Mouse (Mus musculus) lung, embryonic 14.5 days (tissue): ENCODE measurements around the gene Rpl10a. TPM values are rescaled to one million over a fixed set of nuclear protein-coding genes. Genes with fewer than 3 reads are reported as not detected.

Source experiments
- ATAC-seq: fragments of 200-750 bp; cut with Nextera tagmentation; 2 replicates; pipeline ENCODE4 v1.8.0; 2017; ENCODE audit warnings: mild to moderate bottlenecking, moderate TSS enrichment, moderate library complexity; ENCODE audit not compliant: insufficient read depth
- DNase-seq: peaks from one replicate; pipeline ENCODE4 v3.0.0-alpha.2; 2015
- H3K27ac ChIP-seq: fragments of 300-500 bp; sonication (generic); 2 replicates; pipeline ENCODE4 v1.5.1; 2014; ENCODE audit warnings: low read depth, mild to moderate bottlenecking, moderate library complexity
- H3K27me3 ChIP-seq: fragments of 300-500 bp; sonication (generic); 2 replicates; pipeline ENCODE4 v1.6.1; 2014; ENCODE audit warnings: low read length, control low read depth; ENCODE audit not compliant: insufficient read depth
- H3K36me3 ChIP-seq: fragments of 300-500 bp; sonication (generic); 2 replicates; pipeline ENCODE4 v1.6.1; 2014; ENCODE audit warnings: control low read depth; ENCODE audit not compliant: insufficient read depth
- H3K4me1 ChIP-seq: fragments of 300-500 bp; sonication (generic); 2 replicates; pipeline ENCODE4 v1.6.1; 2014; ENCODE audit warnings: antibody characterized with exemption, control low read depth; ENCODE audit not compliant: insufficient read depth
- H3K4me2 ChIP-seq: fragments of 300-500 bp; sonication (generic); 2 replicates; pipeline ENCODE4 v1.6.1; 2014; ENCODE audit warnings: mild to moderate bottlenecking
- H3K4me3 ChIP-seq: fragments of 300-500 bp; sonication (generic); 2 replicates; pipeline ENCODE4 v1.5.1; 2014; ENCODE audit warnings: low read depth, low read length
- H3K9ac ChIP-seq: fragments of 300-500 bp; sonication (generic); 2 replicates; pipeline ENCODE4 v1.6.1; 2014
- H3K9me3 ChIP-seq: fragments of 300-500 bp; sonication (generic); 2 replicates; pipeline ENCODE4 v1.6.1; 2016; ENCODE audit warnings: low read depth, low read length, control low read depth
- CTCF ChIP-seq: IDR thresholded peaks from 2 replicates; pipeline ENCODE4 v1.5.1; 2016; ENCODE audit warnings: antibody characterized with exemption, low read depth
- WGBS: fragments of 180-500 bp; shearing (Covaris S2); extraction: QIAGEN DNeasy Blood & Tissue Kit; methylation state at CpG from one replicate; pipeline ENCODE4 v1.1.7; 2014; 5-methylcytosine and 5-hydroxymethylcytosine counted together
- polyA plus RNA-seq: library from polyadenylated mRNA; unstranded; fragments of >200 nt; fragmentation: Nextera tagmentation; extraction: Ambion mirVana; gene quantifications from 2 replicates; pipeline ENCODE4 v1.2.1, GENCODE M21; 2014

Gene Rpl10a
- polyA plus RNA-seq, 1 experiment from 2014 or later = 802 TPM

GRCm38 (mm10) chr17:28286133-28286532 is 42.1 kb upstream of the Rpl10a start:
- H3K4me2 ChIP-seq = no peak overlapping the region
- no peak overlapping the region for H3K9ac ChIP-seq
- H3K36me3 ChIP-seq = no peaks in the 10 kb centered on the region
- H3K27ac ChIP-seq = no peak overlapping the region
- no peaks in the 10 kb centered on the region for H3K9me3 ChIP-seq
- peaks cover 6% of the 10 kb centered on the region for H3K4me1 ChIP-seq
- no peak overlapping the region for H3K4me3 ChIP-seq
- no peak for TF ChIP-seq CTCF
- no peaks in the 10 kb centered on the region for H3K27me3 ChIP-seq
- DNase-seq (no peak), ATAC-seq (no peak)
- 84% methylated on average over 10 of the region's 10 CpGs for WGBS

GRCm38 (mm10) chr17:28286964-28287363 is 41.3 kb upstream of the Rpl10a start:
- peaks cover 6% of the 10 kb centered on the region for H3K4me1 ChIP-seq
- H3K36me3 ChIP-seq = no peaks in the 10 kb centered on the region
- no peak overlapping the region for H3K4me2 ChIP-seq
- H3K27ac ChIP-seq = no peak overlapping the region
- TF ChIP-seq CTCF = no peak
- H3K4me3 ChIP-seq = no peak overlapping the region
- no peaks in the 10 kb centered on the region for H3K9me3 ChIP-seq
- WGBS = 50% methylated on average over 5 of the region's 5 CpGs
- H3K27me3 ChIP-seq = no peaks in the 10 kb centered on the region
- no peak overlapping the region for H3K9ac ChIP-seq
- DNase-seq (no peak), ATAC-seq (no peak)

GRCm38 (mm10) chr17:28287578-28287977 is 40.7 kb upstream of the Rpl10a start:
- ATAC-seq (0 out of 2 replicates have a peak, but pooled peaks have one; percentile 18), DNase-seq (peak; percentile 27)
- no peaks in the 10 kb centered on the region for H3K27me3 ChIP-seq
- no peak overlapping the region for H3K27ac ChIP-seq
- no peaks in the 10 kb centered on the region for H3K36me3 ChIP-seq
- no peak for TF ChIP-seq CTCF
- H3K4me2 ChIP-seq = no peak overlapping the region
- H3K4me3 ChIP-seq = no peak overlapping the region
- WGBS = 43% methylated on average over 8 of the region's 8 CpGs
- no peaks in the 10 kb centered on the region for H3K9me3 ChIP-seq
- no peak overlapping the region for H3K9ac ChIP-seq
- H3K4me1 ChIP-seq = peaks cover 6% of the 10 kb centered on the region

- TF ChIP-seq CTCF = peak; percentile 50
- Histone ChIP-seq H3K9ac (no peak overlapping the region), H3K36me3 (no peaks in the 10 kb centered on the region), H3K9me3 (no peaks in the 10 kb centered on the region), H3K27ac (no peak overlapping the region), H3K27me3 (no peaks in the 10 kb centered on the region), H3K4me2 (no peak overlapping the region), H3K4me1 (peaks cover 6% of the 10 kb centered on the region), H3K4me3 (no peak overlapping the region)
- ATAC-seq (peak; percentile 40; the same call in 1 of the 2 replicates), DNase-seq (peak; percentile 72)
- WGBS = 42% methylated on average over 5 of the region's 5 CpGs
These were observed 40.3 kb upstream of the Rpl10a start for GRCm38 (mm10) chr17:28287980-28288379.

GRCm38 (mm10) chr17:28290262-28290661 is 38.0 kb upstream of the Rpl10a start:
- TF ChIP-seq CTCF = no peak

GRCm38 (mm10) chr17:28290671-28291070 is 37.6 kb upstream of the Rpl10a start:
- H3K4me3 ChIP-seq = no peak overlapping the region
- no peak overlapping the region for H3K27ac ChIP-seq
- H3K27me3 ChIP-seq = no peaks in the 10 kb centered on the region
- no peak overlapping the region for H3K9ac ChIP-seq
- H3K4me1 ChIP-seq = peaks cover 6% of the 10 kb centered on the region
- H3K9me3 ChIP-seq = no peaks in the 10 kb centered on the region
- ATAC-seq (no peak), DNase-seq (peak; percentile 36)
- H3K4me2 ChIP-seq = no peak overlapping the region
- WGBS = 55% methylated on average over 11 of the region's 11 CpGs
- H3K36me3 ChIP-seq = no peaks in the 10 kb centered on the region
- TF ChIP-seq CTCF = no peak

More at GRCm38 (mm10) chr17:28290262-28290661, 38.0 kb upstream of the Rpl10a start:
- Histone ChIP-seq H3K27ac (no peak overlapping the region), H3K4me2 (no peak overlapping the region), H3K27me3 (no peaks in the 10 kb centered on the region), H3K36me3 (no peaks in the 10 kb centered on the region), H3K4me1 (peaks cover 6% of the 10 kb centered on the region), H3K9me3 (no peaks in the 10 kb centered on the region), H3K9ac (0 out of 2 replicates have a peak overlapping the region, but pooled peaks have one; percentile 3), H3K4me3 (no peak overlapping the region)
- DNase-seq (peak; percentile 63), ATAC-seq (0 out of 2 replicates have a peak, but pooled peaks have one; percentile 5)
- 58% methylated on average over 3 of the region's 3 CpGs for WGBS

- no peaks in the 10 kb centered on the region for H3K27me3 ChIP-seq
- TF ChIP-seq CTCF = no peak
- H3K4me2 ChIP-seq = no peak overlapping the region
- ATAC-seq (no peak), DNase-seq (no peak)
- 75% methylated on average over 7 of the region's 7 CpGs for WGBS
- H3K9ac ChIP-seq = no peak overlapping the region
- H3K27ac ChIP-seq = no peak overlapping the region
- peaks cover 6% of the 10 kb centered on the region for H3K4me1 ChIP-seq
- no peaks in the 10 kb centered on the region for H3K36me3 ChIP-seq
- H3K9me3 ChIP-seq = no peaks in the 10 kb centered on the region
- no peak overlapping the region for H3K4me3 ChIP-seq
These were observed 36.9 kb upstream of the Rpl10a start for GRCm38 (mm10) chr17:28291346-28291745.
